8 mouse cellular contexts compared by ENCODE assay signal in the genomic region with DNA sequence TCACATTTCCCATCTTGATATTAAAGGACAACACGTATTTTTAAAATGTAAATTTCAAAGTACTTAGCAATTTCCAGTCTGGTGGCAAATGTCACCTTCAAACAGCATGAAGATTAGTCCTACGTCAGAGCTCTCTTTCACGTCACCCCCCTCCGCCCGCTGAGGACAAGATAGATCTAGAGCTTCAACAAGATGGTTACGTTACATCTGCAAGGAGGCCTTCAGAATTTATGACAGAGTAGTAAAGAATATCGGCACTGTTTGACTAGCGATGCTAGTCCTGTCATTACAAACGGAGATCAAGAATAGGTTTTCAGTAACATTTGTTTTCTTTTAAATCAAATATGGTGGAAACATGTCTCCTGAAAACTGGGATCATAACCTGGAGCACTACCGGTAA. TPM values are rescaled to one million over a fixed set of nuclear protein-coding genes. Genes with fewer than 3 reads are reported as not detected.
DNase-seq lines count a peak whose midpoint lies in the region; ATAC-seq and TF ChIP-seq lines count a peak whose summit lies in the region.

No protein-coding gene starts in this region.

- H3K36me3 ChIP-seq in neural tube, embryonic 15.5 days, result peaks cover 5% of the 10 kb centered on the region; the same call in 1 of the 2 replicates

- intact Hi-C loops in left cerebral cortex, postnatal 36 days (cut with DNase I), result loop anchor here (5.0 kb wide), 1 partner anchor 431 kb away; the partner anchor contains the start of gene Otx1

- WGBS in neural tube, embryonic 15.5 days, result 7% methylated on average over 10 of the region's 10 CpGs

- TF ChIP-seq POLR2A in embryonic fibroblast, embryonic 13.5 days (IDR thresholded peaks at IDR 0.05; ENCODE audit: low read depth, low read length), result no peak

- peak; percentile 60 for DNase-seq in cerebellum, adult 11-12 months
- DNase-seq in MEL-GATA-1-ER (ENCODE audit: extremely low read depth, low read depth), result peak; percentile 18
- DNase-seq in induced T-regulatory cell, adult 2 months (ENCODE audit: low read depth), result peak; percentile 84
- peak; percentile 36 to 52 for DNase-seq in left cerebral cortex, postnatal 36 days (ENCODE audit: low spot score in 2 of 2)
- DNase-seq in urinary bladder, postnatal 36 days (ENCODE audit: low spot score in 2 of 2), result no peak

- H3K9me3 ChIP-seq in neural tube, embryonic 15.5 days (replicated peaks), result no peaks in the 10 kb centered on the region

- H3K9ac ChIP-seq in neural tube, embryonic 15.5 days (replicated peaks), result peak overlapping the region; percentile 92

- H3K27me3 ChIP-seq in neural tube, embryonic 15.5 days (replicated peaks), result no peaks in the 10 kb centered on the region

- ATAC-seq in cerebellum, adult (ENCODE audit: insufficient number of reproducible peaks, low FRiP score, low TSS enrichment), result no peak
- ATAC-seq in neural tube, embryonic 15.5 days (ENCODE audit: low FRiP score), result no peak

- H3K4me2 ChIP-seq in neural tube, embryonic 15.5 days, result peak overlapping the region; percentile 67

- peak overlapping the region; percentile 95 for H3K4me3 ChIP-seq in embryonic fibroblast, embryonic 13.5 days (ENCODE audit: insufficient read depth, low read length)
- peak overlapping the region; percentile 92 for H3K4me3 ChIP-seq in neural tube, embryonic 15.5 days (replicated peaks)

- no peak for TF ChIP-seq CTCF in embryonic fibroblast, embryonic 13.5 days (IDR thresholded peaks at IDR 0.05; ENCODE audit: borderline replicate concordance, insufficient read depth, low read length)

- H3K27ac ChIP-seq in embryonic fibroblast, embryonic 13.5 days (ENCODE audit: insufficient read depth, low read length), result no peak overlapping the region
- peak overlapping the region; percentile 93 for H3K27ac ChIP-seq in neural tube, embryonic 15.5 days (replicated peaks)

- peaks cover 8% of the 10 kb centered on the region for H3K4me1 ChIP-seq in embryonic fibroblast, embryonic 13.5 days (ENCODE audit: control insufficient read depth, insufficient read depth, low read length)
- H3K4me1 ChIP-seq in neural tube, embryonic 15.5 days, result peaks cover 27% of the 10 kb centered on the region

RNA-seq across cellular contexts. Expression of gene Wdpcp, which starts 1.1 kb away (rescaled TPM):
- polyA plus RNA-seq in embryonic fibroblast, embryonic 13.5 days (2011; ENCODE audit: insufficient read length, low read depth, missing spikeins), result 7.9 and 10.2 TPM in 2 replicates
- total RNA-seq in left cerebral cortex, postnatal 36 days (2021), result 10 to 100 TPM; 11.1 to 13.8 TPM
- polyA plus RNA-seq in neural tube, embryonic 15.5 days (2015; fragmentation: Nextera tagmentation; extraction: Ambion mirVana), result 8.2 and 9.6 TPM in 2 replicates

RNA-seq across cellular contexts. Expression of gene Mdh1, which starts 1.2 kb away (rescaled TPM):
- 132 and 160 TPM in 2 replicates for polyA plus RNA-seq in embryonic fibroblast, embryonic 13.5 days (2011; ENCODE audit: insufficient read length, low read depth, missing spikeins)
- 100 to 1,000 TPM; 816 to 889 TPM for total RNA-seq in left cerebral cortex, postnatal 36 days (2021)
- 647 and 664 TPM in 2 replicates for polyA plus RNA-seq in neural tube, embryonic 15.5 days (2015; fragmentation: Nextera tagmentation; extraction: Ambion mirVana)

Comparison
In these comparisons a context has a peak if more than half of its experiments do, and no peak if none do; other contexts are left out.
1. DNase-seq: peak in cerebellum, adult 11-12 months (single experiment), MEL-GATA-1-ER (single experiment), induced T-regulatory cell, adult 2 months (single experiment) and left cerebral cortex, postnatal 36 days (2 of 2); none in urinary bladder, postnatal 36 days (0 of 2).